Mouse (Mus musculus) embryonic facial prominence, embryonic 12.5 days (tissue): ENCODE results near the gene Tdrd12. TPM values are rescaled to one million over a fixed set of nuclear protein-coding genes. Genes with fewer than 3 reads are reported as not detected.

Source experiments
- ATAC-seq: fragments of 200-750 bp; cut with Nextera tagmentation; 2 replicates; pipeline ENCODE4 v1.8.0; 2017; ENCODE audit not compliant: insufficient number of reproducible peaks, insufficient read depth, low FRiP score, low TSS enrichment
- H3K27ac ChIP-seq: fragments of 300-500 bp; sonication (generic); 2 replicates; pipeline ENCODE4 v1.5.1; 2016; ENCODE audit warnings: mild to moderate bottlenecking
- H3K27me3 ChIP-seq: fragments of 300-500 bp; sonication (generic); 2 replicates; pipeline ENCODE4 v1.6.1; 2016; ENCODE audit warnings: mild to moderate bottlenecking, moderate library complexity
- H3K36me3 ChIP-seq: fragments of 300-500 bp; sonication (generic); 2 replicates; pipeline ENCODE4 v1.6.1; 2016; ENCODE audit warnings: mild to moderate bottlenecking
- H3K4me1 ChIP-seq: fragments of 300-500 bp; sonication (generic); 2 replicates; pipeline ENCODE4 v1.6.1; 2016
- H3K4me2 ChIP-seq: fragments of 300-500 bp; sonication (generic); replicated peaks from 2 replicates; pipeline ENCODE4 v1.6.1; 2016; ENCODE audit warnings: mild to moderate bottlenecking, moderate library complexity
- H3K4me3 ChIP-seq: fragments of 300-500 bp; sonication (generic); 2 replicates; pipeline ENCODE4 v1.5.1; 2016; ENCODE audit warnings: mild to moderate bottlenecking
- H3K9ac ChIP-seq: fragments of 300-500 bp; sonication (generic); 2 replicates; pipeline ENCODE4 v1.6.1; 2016; ENCODE audit warnings: mild to moderate bottlenecking, moderate library complexity
- H3K9me3 ChIP-seq: fragments of 300-500 bp; sonication (generic); 2 replicates; pipeline ENCODE4 v1.6.1; 2016; ENCODE audit warnings: mild to moderate bottlenecking, moderate library complexity
- WGBS: fragments of 180-500 bp; shearing (Covaris S2); methylation state at CpG from one replicate; pipeline ENCODE4 v1.1.7; 2016; 5-methylcytosine and 5-hydroxymethylcytosine counted together
- polyA plus RNA-seq: library from polyadenylated mRNA; unstranded; fragments of >200 nt; fragmentation: Nextera tagmentation; extraction: Ambion mirVana; gene quantifications from 2 replicates; pipeline ENCODE4 v1.2.1, GENCODE M21; 2016

The Tdrd12 gene
- polyA plus RNA-seq, 1 experiment from 2014 or later = 0.22 TPM

DNA sequence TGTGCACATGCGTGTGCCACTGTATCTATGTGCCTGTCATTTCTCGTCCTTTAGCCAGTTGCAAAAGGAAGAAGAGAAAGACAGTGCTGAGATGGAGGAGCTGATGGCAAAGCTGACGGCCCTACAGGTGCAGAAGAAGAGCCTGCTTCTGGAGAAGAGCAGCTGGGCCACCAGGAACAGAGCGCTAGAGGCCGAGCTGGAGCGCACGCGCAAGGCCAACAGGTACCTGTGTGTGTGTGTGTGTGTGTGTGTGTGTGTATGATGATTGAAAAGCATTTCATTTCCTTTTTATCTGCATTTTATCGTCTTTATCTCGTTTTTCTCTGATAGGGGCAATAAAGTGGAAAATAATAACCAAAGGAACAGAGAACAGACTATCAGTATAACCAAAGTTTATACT, 109.4 kb downstream of the Tdrd12 start:
- Histone ChIP-seq H3K4me3 (no peak overlapping the region), H3K27me3 (no peaks in the 10 kb centered on the region), H3K4me2 (no peak overlapping the region), H3K4me1 (no peaks in the 10 kb centered on the region), H3K9me3 (no peaks in the 10 kb centered on the region), H3K36me3 (peaks cover 73% of the 10 kb centered on the region), H3K27ac (no peak overlapping the region), H3K9ac (no peak overlapping the region)
- WGBS = 94% methylated on average over 10 of the region's 10 CpGs
- ATAC-seq = no peak

DNA sequence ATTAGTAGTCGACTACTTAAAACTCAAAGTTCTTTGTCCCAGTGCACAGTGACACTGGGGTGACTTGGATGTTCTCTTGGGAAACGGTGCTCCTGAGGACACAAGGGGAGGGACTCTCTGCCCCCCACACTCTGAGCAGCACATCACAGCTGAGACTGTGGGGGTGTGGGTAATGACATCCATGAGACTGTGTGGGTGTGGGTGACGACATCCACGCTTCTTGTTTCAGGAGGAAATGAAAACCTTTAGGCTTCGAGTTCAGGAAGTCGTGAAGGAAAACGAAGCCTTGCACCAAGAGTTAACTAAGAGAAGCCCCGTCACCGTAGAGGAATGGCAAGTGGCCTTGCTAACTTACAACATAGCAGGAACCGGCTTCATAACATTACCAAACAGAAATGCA, 114.5 kb downstream of the Tdrd12 start:
- no peaks in the 10 kb centered on the region for H3K27me3 ChIP-seq
- WGBS = 91% methylated on average over 10 of the region's 10 CpGs
- no peak overlapping the region for H3K9ac ChIP-seq
- peaks cover 68% of the 10 kb centered on the region for H3K36me3 ChIP-seq
- ATAC-seq = no peak
- H3K9me3 ChIP-seq = no peaks in the 10 kb centered on the region
- H3K4me2 ChIP-seq = no peak overlapping the region
- no peaks in the 10 kb centered on the region for H3K4me1 ChIP-seq
- H3K4me3 ChIP-seq = no peak overlapping the region
- H3K27ac ChIP-seq = no peak overlapping the region

Other genes with a start within 250 kb of the Tdrd12 start
- gene Gpatch1, start 219.3 kb downstream of the Tdrd12 start, polyA plus RNA-seq = 19.6 and 20.0 TPM in 2 replicates
- gene Rhpn2, start 203.6 kb downstream of the Tdrd12 start, polyA plus RNA-seq = 4.1 and 4.9 TPM in 2 replicates
- gene Faap24, start 140.9 kb downstream of the Tdrd12 start, polyA plus RNA-seq = 14.0 and 15.4 TPM in 2 replicates
- 56.0 and 58.3 TPM in 2 replicates for gene Cep89, start 140.7 kb downstream of the Tdrd12 start, polyA plus RNA-seq
- gene Slc7a9, start 88.9 kb downstream of the Tdrd12 start, polyA plus RNA-seq = 0.29 and 0.45 TPM in 2 replicates
- 45.6 and 48.9 TPM in 2 replicates for gene Nudt19, start 18.6 kb upstream of the Tdrd12 start, polyA plus RNA-seq
- gene Rgs9bp, start 47.8 kb upstream of the Tdrd12 start, polyA plus RNA-seq = 0.09 and 0.20 TPM in 2 replicates
- 41.2 and 41.6 TPM in 2 replicates for gene Ankrd27, start 48.5 kb upstream of the Tdrd12 start, polyA plus RNA-seq
- gene Pdcd5, start 109.8 kb upstream of the Tdrd12 start, polyA plus RNA-seq = 323 and 330 TPM in 2 replicates
- gene Dpy19l3, start 216.7 kb upstream of the Tdrd12 start, polyA plus RNA-seq = 39.9 and 47.4 TPM in 2 replicates